Mouse (Mus musculus) liver, embryonic 18 days (tissue): Measurements from ENCODE around the gene Fam184b. TPM values are rescaled to one million over a fixed set of nuclear protein-coding genes. Genes with fewer than 3 reads are reported as not detected.

ENCODE experiments used
- polyA plus RNA-seq: library from polyadenylated mRNA; depleted of rRNA; stranded (reverse); fragments of >200 nt; gene quantifications from 2 replicates; pipeline ENCODE4 v1.2.3, GENCODE M21; 2012; rRNA removed

Fam184b gene
- 0.03 and 0.06 TPM in 2 replicates for polyA plus RNA-seq

DNA sequence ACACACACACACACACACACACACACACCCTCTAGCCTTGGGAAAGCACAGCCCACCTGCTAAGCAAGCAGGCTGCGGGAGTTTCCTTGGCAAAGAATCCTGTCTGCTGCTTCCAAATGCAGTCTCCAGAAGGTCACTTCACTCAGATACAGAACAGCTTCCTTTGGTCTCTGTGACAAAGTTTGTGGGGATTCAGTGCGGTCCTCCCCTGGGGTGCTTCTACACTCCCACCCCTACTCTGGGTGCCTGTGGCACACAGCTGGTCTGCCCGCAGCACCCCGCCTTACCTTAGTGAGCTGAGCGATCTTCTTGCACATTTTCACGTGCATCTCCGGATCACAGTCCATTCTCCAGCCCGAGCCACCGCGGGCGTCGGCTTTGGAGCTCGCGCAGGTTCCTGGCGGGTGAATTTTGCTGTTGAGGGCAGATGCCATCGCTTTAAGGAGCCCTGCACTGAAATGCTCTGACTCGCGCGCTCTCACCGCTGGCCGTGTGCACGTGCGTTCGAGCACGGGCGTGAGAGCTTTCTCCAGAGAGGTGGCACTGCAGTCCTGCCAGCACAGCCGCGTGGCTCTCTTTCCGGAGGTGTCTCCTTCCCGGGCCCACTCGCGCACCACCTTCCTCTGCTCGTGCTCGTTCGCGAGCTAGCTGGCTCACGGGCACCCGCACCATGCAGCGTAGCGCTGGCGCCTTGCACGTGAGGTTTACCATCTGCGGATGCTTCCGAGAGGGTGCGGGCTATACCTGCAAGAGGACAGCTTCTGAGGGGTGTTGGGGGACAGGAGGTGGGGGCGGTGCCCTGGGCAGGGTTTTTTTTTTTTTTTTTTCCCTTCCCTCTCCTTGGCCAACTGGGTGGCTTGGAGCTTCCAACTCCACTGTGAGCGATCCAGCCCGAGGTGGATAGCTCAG is at the start of gene Fam184b:
Gene Fam184b (minus strand): TSS at position 809 of the 909 bp plus-strand sequence.

DNA sequence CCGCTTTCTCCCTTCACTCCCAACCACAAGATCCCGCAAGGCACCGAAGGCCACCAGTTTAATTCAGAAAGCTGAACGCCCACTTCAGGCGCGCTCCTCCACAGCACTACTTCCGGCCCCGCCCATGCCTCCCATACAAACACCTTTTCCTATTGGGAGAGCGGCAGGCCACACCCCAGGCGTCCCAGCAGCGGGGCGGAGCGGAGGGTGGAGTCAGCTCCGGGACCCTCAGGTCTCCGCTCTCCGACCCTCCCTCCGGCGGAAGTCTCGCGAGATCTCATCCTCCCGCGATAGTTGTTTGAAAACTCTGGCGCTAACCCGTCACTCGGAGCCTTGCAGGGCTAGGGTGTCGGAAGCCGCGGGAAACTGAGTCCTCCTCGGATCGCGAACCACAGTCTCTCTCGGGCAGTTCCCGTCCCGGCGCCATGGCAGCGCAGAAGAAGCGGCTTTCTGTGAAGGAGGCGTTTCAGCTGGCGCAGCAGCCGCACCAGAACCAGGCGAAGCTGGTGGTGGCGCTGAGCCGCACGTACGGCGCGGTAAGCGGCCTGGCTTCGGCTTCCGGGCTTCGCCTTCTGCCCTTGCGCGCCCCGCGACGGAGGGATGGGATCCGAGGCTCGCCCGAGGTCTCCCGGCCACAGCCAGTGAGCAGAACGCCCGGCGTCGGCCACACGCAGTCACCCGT is 30.3 kb upstream of the Fam184b start, which contains the start of gene Ncapg:
Gene Ncapg (plus strand): TSS at position 322 of the 682 bp plus-strand sequence.

DNA sequence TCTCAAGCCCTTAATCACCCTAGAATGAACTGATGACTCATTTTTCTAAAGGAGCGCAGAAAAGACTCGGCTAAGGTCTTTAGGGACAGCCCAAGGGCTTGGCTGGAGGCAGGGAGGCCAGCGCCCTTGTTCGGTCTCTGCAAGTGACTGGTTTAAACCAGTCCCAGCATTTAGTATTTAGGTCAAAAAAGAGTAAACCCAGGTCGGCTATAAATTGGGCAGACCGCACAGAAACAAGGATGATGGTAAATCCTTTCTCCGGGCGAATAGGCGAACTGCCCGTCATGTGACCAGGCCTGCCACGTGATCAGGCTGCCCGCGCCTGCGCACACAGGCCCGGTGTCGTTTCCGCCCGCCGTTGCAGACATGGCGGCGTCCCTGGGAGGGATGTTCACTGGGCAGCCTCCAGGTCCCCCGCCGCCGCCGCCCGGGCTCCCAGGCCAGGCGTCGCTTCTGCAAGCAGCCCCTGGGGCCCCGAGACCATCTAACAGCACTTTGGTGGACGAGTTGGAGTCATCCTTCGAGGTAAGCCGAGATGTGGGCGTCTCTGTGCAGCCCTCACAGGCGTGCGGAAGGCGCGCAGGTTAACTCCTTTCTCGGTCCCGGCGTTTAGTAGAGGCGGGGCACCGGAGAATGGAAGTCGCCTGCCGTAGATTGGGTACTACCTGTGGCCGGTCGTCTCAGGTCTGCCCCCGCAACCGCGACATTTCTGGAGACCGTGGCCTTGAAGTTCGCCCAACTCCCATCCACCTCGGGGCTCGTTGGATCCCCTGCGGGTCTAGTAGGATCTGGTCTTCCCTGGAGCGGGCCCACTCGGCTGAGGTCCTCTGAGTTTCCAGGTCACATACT is 119.2 kb downstream of the Fam184b start, which contains the start of gene Med28:
Gene Med28 (plus strand): TSS at position 270 of the 849 bp plus-strand sequence.

DNA sequence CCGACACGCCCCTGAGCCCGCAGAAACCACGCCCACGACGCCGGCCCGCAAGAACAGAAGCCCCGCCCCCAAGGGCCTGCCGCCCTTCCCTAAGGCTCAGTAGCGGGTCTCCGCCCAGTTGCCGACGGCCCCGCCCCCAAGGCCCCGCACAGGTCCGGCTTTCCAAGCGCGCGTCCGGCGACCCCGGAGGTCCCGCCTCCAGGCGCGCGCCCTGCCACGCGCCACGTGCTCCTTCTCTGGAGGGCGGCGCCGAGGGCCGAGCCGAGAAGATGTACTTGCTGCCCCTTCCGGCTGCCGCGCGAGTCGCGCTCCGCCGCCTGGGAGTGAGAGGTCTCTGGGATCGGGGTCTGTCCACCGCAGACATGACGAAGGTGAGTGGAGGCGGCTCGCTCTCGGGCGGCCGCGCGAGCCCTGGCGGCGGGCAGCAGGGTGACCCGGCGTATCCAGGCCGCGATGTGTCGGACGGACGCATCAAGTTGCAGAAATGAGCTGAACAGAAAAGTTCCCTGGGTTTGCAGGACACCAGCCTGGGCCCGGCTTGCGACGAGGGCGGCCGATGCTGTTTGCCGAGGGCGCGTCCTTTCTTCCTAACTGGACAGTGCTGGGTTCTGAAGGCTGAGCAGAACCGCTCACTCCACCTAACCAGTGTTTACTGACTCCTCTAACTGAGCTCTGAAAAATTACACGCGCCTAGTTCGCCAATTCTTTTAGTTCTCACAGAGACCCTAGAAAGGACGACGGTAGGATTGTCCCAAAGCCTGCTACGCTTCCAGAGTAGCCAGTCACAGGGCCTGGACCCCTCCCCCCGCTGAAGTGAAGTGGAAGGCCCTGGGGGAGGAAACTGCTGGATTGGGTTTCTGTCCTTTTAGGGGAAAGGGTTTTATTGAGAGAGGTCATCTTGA is 146.0 kb downstream of the Fam184b start, which contains the start of gene Lap3:
Gene Lap3 (plus strand): TSS at position 184 of the 902 bp plus-strand sequence.

Other genes with a start within 250 kb of the Fam184b start
- gene Qdpr, start 189.4 kb downstream of the Fam184b start, polyA plus RNA-seq, result 104 and 149 TPM in 2 replicates
- not detected in 2 replicates for gene Clrn2, start 185.9 kb downstream of the Fam184b start, polyA plus RNA-seq
- 36.5 and 38.0 TPM in 2 replicates for gene Lap3, start 146.2 kb downstream of the Fam184b start, polyA plus RNA-seq
- gene Med28, start 119.4 kb downstream of the Fam184b start, polyA plus RNA-seq, result 27.7 and 31.1 TPM in 2 replicates
- gene Ncapg, start 30.3 kb upstream of the Fam184b start, polyA plus RNA-seq, result 12.1 and 14.2 TPM in 2 replicates
- 1.7 and 1.9 TPM in 2 replicates for gene Lcorl, start 218.0 kb upstream of the Fam184b start, polyA plus RNA-seq